Mouse (Mus musculus) heart, adult 8-10 months (tissue): Measurements from ENCODE around the gene H2-Q2. TPM values are rescaled to one million over a fixed set of nuclear protein-coding genes. Genes with fewer than 3 reads are reported as not detected.
"Not testable (repeated sequence)": the region's sequence is repeated elsewhere in the genome, so short reads cannot be mapped to it uniquely, and the experiment has no call there.

Experiments
- DNase-seq: peaks from one replicate; pipeline ENCODE4 v3.0.0; 2022; ENCODE audit warnings: low spot score
- total RNA-seq, 4 experiments: library from RNA; stranded (reverse); gene quantifications; 2 replicates each; pipeline ENCODE4 v1.2.4; 2022

The H2-Q2 gene
- total RNA-seq, 4 experiments from 2014 or later: 0.84 to 1.3 (median 1.1) TPM

GRCm38 (mm10) chr17:35359470-35359862 is 17.4 kb downstream of the H2-Q2 start:
- DNase-seq: no peak

- peak; percentile 97 for DNase-seq
These were observed 37.3 kb downstream of the H2-Q2 start, which contains the start of gene H2-Q4 for GRCm38 (mm10) chr17:35379369-35379728. Gene H2-Q4, plus strand, starts transcription at chr17:35379617.

DNA sequence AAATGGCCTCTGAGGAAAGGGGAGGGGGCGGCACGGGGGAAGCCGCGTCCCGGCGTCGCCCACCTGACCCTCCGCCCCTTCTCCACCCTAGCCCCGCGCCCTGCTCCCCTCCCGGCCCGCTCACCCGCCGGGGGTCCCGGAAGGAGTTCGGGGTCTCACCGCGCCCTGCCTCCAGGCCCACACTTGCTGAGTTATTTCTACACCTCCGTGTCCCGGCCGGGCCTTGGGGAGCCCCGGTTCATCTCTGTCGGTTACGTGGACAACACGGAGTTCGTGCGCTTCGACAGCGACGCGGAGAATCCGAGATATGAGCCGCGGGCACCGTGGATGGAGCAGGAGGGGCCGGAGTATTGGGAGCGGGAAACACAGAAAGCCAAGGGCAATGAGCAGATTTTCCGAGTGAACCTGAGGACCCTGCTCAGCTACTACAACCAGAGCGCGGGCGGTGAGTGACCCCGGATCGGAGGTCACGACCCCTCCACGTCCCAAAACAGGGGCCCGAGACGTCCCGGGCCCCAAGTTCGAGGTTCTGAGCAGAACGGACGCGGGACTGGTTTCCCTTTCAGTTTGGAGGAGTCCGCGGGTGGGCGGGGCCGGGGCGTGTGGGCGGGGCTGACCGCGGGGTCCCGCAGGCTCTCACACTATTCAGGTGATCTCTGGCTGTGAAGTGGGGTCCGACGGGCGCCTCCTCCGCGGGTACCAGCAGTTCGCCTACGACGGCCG is 37.8 kb downstream of the H2-Q2 start:
- DNase-seq: peak; percentile 26

DNA sequence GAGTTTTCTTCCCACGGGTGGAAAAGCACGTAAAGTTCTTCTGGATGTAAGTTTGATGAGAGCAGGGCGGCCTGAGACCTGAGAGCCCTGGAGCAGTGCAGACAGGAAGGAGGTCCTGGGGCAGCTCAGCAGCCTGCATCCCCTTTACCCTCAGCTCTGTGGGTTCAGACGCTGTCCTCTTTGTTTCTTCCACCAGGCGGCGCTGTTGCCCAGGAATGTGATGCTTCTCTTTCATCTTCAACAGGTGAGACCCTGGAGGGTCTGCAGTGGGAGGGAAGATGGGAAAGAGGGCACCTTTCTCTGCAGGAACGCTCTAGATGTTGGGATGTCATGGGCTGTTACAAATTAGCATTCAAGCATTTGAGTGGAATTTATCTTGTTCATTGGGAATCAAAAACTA is 47.8 kb downstream of the H2-Q2 start:
- DNase-seq: not testable (repeated sequence)

- not testable (repeated sequence) for DNase-seq
These were observed 50.6 kb downstream of the H2-Q2 start for GRCm38 (mm10) chr17:35392671-35393070.

DNA sequence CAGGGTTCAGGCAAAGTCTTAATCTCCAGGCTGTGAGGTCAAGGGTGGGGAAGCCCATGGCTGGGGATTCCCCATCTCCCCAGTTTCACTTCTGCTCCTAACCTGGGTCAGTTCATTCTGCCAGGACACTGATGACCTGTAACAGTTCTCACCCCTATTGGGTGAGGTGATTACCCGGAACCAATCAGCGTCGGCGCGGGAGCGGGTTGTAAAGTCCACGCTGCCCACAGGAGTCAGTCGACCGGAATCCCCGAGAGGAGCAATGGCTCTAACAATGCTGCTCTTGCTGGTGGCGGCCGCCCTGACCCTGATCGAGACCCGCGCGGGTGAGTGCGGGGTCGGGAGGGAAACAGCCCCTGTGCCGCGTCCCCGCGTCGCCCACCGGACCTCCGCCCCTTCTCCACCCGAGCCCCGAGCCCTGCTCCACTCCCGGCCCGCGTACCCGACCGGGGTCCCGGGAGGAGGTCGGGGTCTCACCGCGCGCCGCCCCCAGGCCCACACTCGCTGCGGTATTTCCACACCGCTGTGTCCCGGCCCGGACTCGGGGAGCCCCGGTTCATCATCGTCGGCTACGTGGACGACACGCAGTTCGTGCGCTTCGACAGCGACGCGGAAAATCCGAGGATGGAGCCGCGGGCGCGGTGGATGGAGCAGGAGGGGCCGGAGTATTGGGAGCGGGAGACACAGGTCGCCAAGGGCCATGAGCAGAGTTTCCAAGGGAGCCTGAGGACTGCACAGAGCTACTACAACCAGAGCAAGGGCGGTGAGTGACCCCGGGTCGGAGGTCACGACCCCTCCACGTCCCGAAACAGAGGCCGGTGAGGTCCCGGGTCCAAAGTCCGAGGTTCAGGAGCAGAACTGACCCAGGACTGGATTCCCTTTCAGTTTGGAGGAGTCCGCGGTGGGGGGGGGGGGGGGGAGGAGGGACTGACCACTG is 52.1 kb downstream of the H2-Q2 start:
- DNase-seq: peak; percentile 21

Other genes starting within 250 kb of the H2-Q2 start
- not detected for gene Ly6g5c, start 234.0 kb upstream of the H2-Q2 start, total RNA-seq
- not detected for gene Ly6g5b, start 226.8 kb upstream of the H2-Q2 start, total RNA-seq
- gene Gpank1, start 220.8 kb upstream of the H2-Q2 start, total RNA-seq: 10 to 100 TPM in 1 of 4 experiments, 1 to 10 TPM in 3; 6.6 to 10.2 (median 8.2) TPM
- 100 to 1,000 TPM; 152 to 184 (median 155) TPM for gene Csnk2b, start 220.2 kb upstream of the H2-Q2 start, total RNA-seq
- 10 to 100 TPM; 27.8 to 33.4 (median 30.3) TPM for gene D17H6S53E, start 215.9 kb upstream of the H2-Q2 start, total RNA-seq
- under 1 TPM in 1 of 4 experiments, not detected in 3; 0.26 TPM for gene Apom, start 210.2 kb upstream of the H2-Q2 start, total RNA-seq
- gene Bag6, start 207.1 kb upstream of the H2-Q2 start, total RNA-seq: 100 to 1,000 TPM; 233 to 266 (median 242) TPM
- gene Prrc2a, start 177.3 kb upstream of the H2-Q2 start, total RNA-seq: 100 to 1,000 TPM; 130 to 143 (median 140) TPM
- gene Aif1, start 166.2 kb upstream of the H2-Q2 start, total RNA-seq: 1 to 10 TPM; 1.9 to 3.3 (median 2.4) TPM
- gene Lst1, start 153.8 kb upstream of the H2-Q2 start, total RNA-seq: 1 to 10 TPM; 1.8 to 3.6 (median 2.6) TPM
- 1 to 10 TPM in 1 of 4 experiments, under 1 TPM in 3; 0.69 to 1.6 (median 0.80) TPM for gene Ltb, start 147.8 kb upstream of the H2-Q2 start, total RNA-seq
- under 1 TPM; 0.25 to 0.97 (median 0.52) TPM for gene Tnf, start 140.2 kb upstream of the H2-Q2 start, total RNA-seq
- under 1 TPM in 1 of 4 experiments, not detected in 3; 0.44 TPM for gene Lta, start 136.9 kb upstream of the H2-Q2 start, total RNA-seq
- gene Gm16181, start 121.4 kb upstream of the H2-Q2 start, total RNA-seq: under 1 TPM in 1 of 4 experiments, not detected in 3; 0.72 TPM
- gene Atp6v1g2, start 108.6 kb upstream of the H2-Q2 start, total RNA-seq: 1 to 10 TPM; 1.7 to 3.6 (median 1.9) TPM
- gene Nfkbil1, start 106.5 kb upstream of the H2-Q2 start, total RNA-seq: 1 to 10 TPM; 8.2 to 9.4 (median 8.5) TPM
- gene Ddx39b, start 100.5 kb upstream of the H2-Q2 start, total RNA-seq: 10 to 100 TPM; 76.7 to 92.1 (median 86.6) TPM
- 100 to 1,000 TPM; 108 to 169 (median 117) TPM for gene H2-D1, start 79.5 kb upstream of the H2-Q2 start, total RNA-seq
- 1 to 10 TPM in 3 of 4 experiments, under 1 TPM in 1; 0.53 to 1.5 (median 1.4) TPM for gene H2-Q1, start 21.8 kb upstream of the H2-Q2 start, total RNA-seq
- gene H2-Q4, start 37.4 kb downstream of the H2-Q2 start, total RNA-seq: 10 to 100 TPM; 14.6 to 22.3 (median 16.7) TPM
- gene H2-Q6, start 82.6 kb downstream of the H2-Q2 start, total RNA-seq: 1 to 10 TPM; 3.8 to 8.0 (median 4.4) TPM
- 1 to 10 TPM; 2.5 to 4.7 (median 3.2) TPM for gene H2-Q7, start 96.9 kb downstream of the H2-Q2 start, total RNA-seq
- gene H2-Q10, start 127.8 kb downstream of the H2-Q2 start, total RNA-seq: under 1 TPM; 0.38 to 0.59 (median 0.39) TPM
- gene Pou5f1, start 163.8 kb downstream of the H2-Q2 start, total RNA-seq: not detected
- 1 to 10 TPM; 2.1 to 3.3 (median 2.4) TPM for gene Tcf19, start 174.6 kb downstream of the H2-Q2 start, total RNA-seq
- gene Cchcr1, start 174.9 kb downstream of the H2-Q2 start, total RNA-seq: 1 to 10 TPM; 2.0 to 3.9 (median 2.4) TPM
- gene Psors1c2, start 191.0 kb downstream of the H2-Q2 start, total RNA-seq: not detected
- under 1 TPM; 0.14 to 0.37 (median 0.27) TPM for gene Cdsn, start 209.9 kb downstream of the H2-Q2 start, total RNA-seq
- gene 2300002M23Rik, start 225.2 kb downstream of the H2-Q2 start, total RNA-seq: not detected